In the genomic region with DNA sequence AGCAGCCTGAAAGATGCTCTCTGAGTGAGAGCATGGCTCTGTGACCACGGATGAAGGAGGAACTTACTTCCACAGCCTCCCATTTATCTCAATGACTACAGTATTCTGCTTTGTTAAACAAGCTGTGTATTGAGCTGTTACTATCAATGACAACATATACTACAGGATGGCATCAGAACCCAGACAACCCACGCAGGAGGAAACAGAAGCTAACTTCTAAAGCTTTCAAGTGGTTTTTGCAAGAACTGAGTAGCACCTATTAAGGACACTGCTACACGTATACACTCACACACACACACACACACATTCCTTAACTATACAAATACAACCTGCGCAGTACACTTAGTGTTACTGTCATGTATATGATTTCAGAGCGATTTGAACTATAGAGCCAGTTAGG, we compare ENCODE assay signal across 21 mouse cellular contexts.
DNase-seq lines count a peak whose midpoint lies in the region; ATAC-seq and TF ChIP-seq lines count a peak whose summit lies in the region.
"Had no signal": no experiment of that assay in that cellular context is flagged by ENCODE, and none has a peak within 500 bp of the region (broad histone marks: within the 10 kb centered on the region; RNA-seq: fewer than 3 reads in every experiment).

No protein-coding gene starts in this region.

- DNase-seq in testis, postnatal 14 days (ENCODE audit: low spot score): no peak
- DNase-seq in naive thymus-derived CD4-positive, alpha-beta T cell, adult 2 months (ENCODE audit: low read depth): peak; percentile 53
- no peak for DNase-seq in hindbrain, postnatal 0 days (ENCODE audit: low spot score)
- DNase-seq: adrenal gland, adult 2 months; adrenal gland, postnatal 25 days; cerebellum, adult 18-20 months; cerebellum, adult 9-10 months; cerebellum, postnatal 14 days; gastrocnemius, adult 2 months; gastrocnemius, postnatal 14 days; kidney, adult 11 months had no signal

- no peak overlapping the region for H3K27ac ChIP-seq in testis, adult 2 months (ENCODE audit: control insufficient read depth, insufficient read depth, low read depth, low read length)
- no peak overlapping the region for H3K27ac ChIP-seq in hindbrain, postnatal 0 days
- H3K27ac ChIP-seq in midbrain, embryonic 13.5 days: no peak overlapping the region
- H3K27ac ChIP-seq: forebrain, embryonic 10.5 days; forebrain, embryonic 13.5 days; gastrocnemius, adult 2 months; hindbrain, embryonic 12.5 days; hindbrain, embryonic 15.5 days; intestine, embryonic 15.5 days had no signal

- H3K36me3 ChIP-seq in testis, adult 2 months (ENCODE audit: control insufficient read depth, insufficient read depth, low read length): no peaks in the 10 kb centered on the region
- no peaks in the 10 kb centered on the region for H3K36me3 ChIP-seq in hindbrain, postnatal 0 days (ENCODE audit: insufficient read depth, low read length)
- H3K36me3 ChIP-seq in midbrain, embryonic 13.5 days: no peaks in the 10 kb centered on the region
- H3K36me3 ChIP-seq: hindbrain, embryonic 12.5 days; hindbrain, embryonic 15.5 days; intestine, embryonic 15.5 days had no signal

- H3K27me3 ChIP-seq in testis, adult 2 months (ENCODE audit: control insufficient read depth, insufficient read depth, low read length): no peaks in the 10 kb centered on the region
- H3K27me3 ChIP-seq in hindbrain, postnatal 0 days (ENCODE audit: insufficient read depth, low read length): no peaks in the 10 kb centered on the region
- H3K27me3 ChIP-seq in midbrain, embryonic 13.5 days: no peaks in the 10 kb centered on the region
- H3K27me3 ChIP-seq: forebrain, embryonic 13.5 days; hindbrain, embryonic 12.5 days; hindbrain, embryonic 15.5 days; intestine, embryonic 15.5 days had no signal

- no peak for TF ChIP-seq POLR2A in testis, adult 2 months (IDR thresholded peaks at IDR 0.05; ENCODE audit: control insufficient read depth, low read depth, low read length)

- no peak for TF ChIP-seq CTCF in testis, adult 2 months (IDR thresholded peaks at IDR 0.05; ENCODE audit: control insufficient read depth, insufficient read depth, insufficient replicate concordance, low read depth, low read length)
- TF ChIP-seq CTCF in hindbrain, postnatal 0 days (IDR thresholded peaks at IDR 0.05; ENCODE audit: low read depth): no peak

- H3K9me3 ChIP-seq in hindbrain, postnatal 0 days (ENCODE audit: low read length): no peaks in the 10 kb centered on the region
- no peaks in the 10 kb centered on the region for H3K9me3 ChIP-seq in midbrain, embryonic 13.5 days
- H3K9me3 ChIP-seq: forebrain, embryonic 10.5 days; forebrain, embryonic 13.5 days; hindbrain, embryonic 12.5 days; hindbrain, embryonic 15.5 days; intestine, embryonic 15.5 days had no signal

- H3K4me1 ChIP-seq in testis, adult 2 months (ENCODE audit: control insufficient read depth, insufficient read depth, low read length): no peaks in the 10 kb centered on the region
- no peaks in the 10 kb centered on the region for H3K4me1 ChIP-seq in hindbrain, postnatal 0 days (ENCODE audit: insufficient read depth, low read length)
- peaks cover 3% of the 10 kb centered on the region; the same call in 1 of the 2 replicates for H3K4me1 ChIP-seq in midbrain, embryonic 13.5 days (replicated peaks)
- H3K4me1 ChIP-seq: forebrain, embryonic 13.5 days had no signal

- peak; percentile 86 for ATAC-seq in activated CD4-positive, CD25-positive, alpha-beta regulatory T cell, adult 4 months
- no peak for ATAC-seq in hindbrain, postnatal 0 days
- no peak for ATAC-seq in midbrain, embryonic 13.5 days
- ATAC-seq: forebrain, embryonic 13.5 days; forebrain, embryonic 16.5 days; intestine, embryonic 15.5 days had no signal

- no peak overlapping the region for H3K4me2 ChIP-seq in hindbrain, postnatal 0 days (ENCODE audit: low read depth, low read length)
- H3K4me2 ChIP-seq in midbrain, embryonic 13.5 days (replicated peaks): no peak overlapping the region
- H3K4me2 ChIP-seq: forebrain, embryonic 13.5 days; heart, embryonic 11.5 days; hindbrain, embryonic 12.5 days; hindbrain, embryonic 15.5 days; intestine, embryonic 15.5 days had no signal

- no peak overlapping the region for H3K9ac ChIP-seq in hindbrain, postnatal 0 days (replicated peaks; ENCODE audit: low read length)
- H3K9ac ChIP-seq in midbrain, embryonic 13.5 days (replicated peaks): no peak overlapping the region
- H3K9ac ChIP-seq: forebrain, embryonic 13.5 days; hindbrain, embryonic 12.5 days; hindbrain, embryonic 15.5 days; intestine, embryonic 15.5 days had no signal

- WGBS in hindbrain, postnatal 0 days: 83% methylated on average over 5 of the region's 5 CpGs
- WGBS in midbrain, embryonic 13.5 days: 92% methylated on average over 5 of the region's 5 CpGs

- peak overlapping the region; percentile 12 for H3K4me3 ChIP-seq in testis, adult 2 months (ENCODE audit: control insufficient read depth, low read depth, low read length)
- H3K4me3 ChIP-seq in hindbrain, postnatal 0 days (ENCODE audit: low read length): no peak overlapping the region
- H3K4me3 ChIP-seq in midbrain, embryonic 13.5 days (replicated peaks): no peak overlapping the region
- H3K4me3 ChIP-seq: forebrain, embryonic 10.5 days; forebrain, embryonic 13.5 days; gastrocnemius, adult 2 months; hindbrain, embryonic 12.5 days; hindbrain, embryonic 15.5 days; intestine, embryonic 15.5 days had no signal
